Mouse (Mus musculus): ENCODE data around the gene Fdx1l. TPM values are rescaled to one million over a fixed set of nuclear protein-coding genes. Genes with fewer than 3 reads are reported as not detected.
A peak's percentile ranks its signal among the peaks of the same experiment; 100 is the strongest.

The Fdx1l gene
- polyA plus RNA-seq, 1 experiment from 2014 or later, result 69.5 TPM

MicroRNA genes within 50 kb of the gene (microRNA counts, 519-probe panel; counts per million panel counts)
- microRNA mmu-miR-1900, result 4,838 counts per million, percentile 84 among the panel's probes with 10 or more counts

Small RNAs within 50 kb of the gene (microRNA-seq; reads per million reads assigned to microRNA genes)
- gene Mir1900 (not detected), gene Mir7082 (2.9 reads per million, percentile 1 among the genes with 10 or more reads in this experiment)

Other genes starting within 250 kb of the Fdx1l start
- gene A230050P20Rik, start 205.0 kb downstream of the Fdx1l start, polyA plus RNA-seq (2016; fragmentation: Nextera tagmentation; extraction: Ambion mirVana), result 1.7 and 1.8 TPM in 2 replicates
- gene Angptl6, start 193.9 kb downstream of the Fdx1l start, polyA plus RNA-seq (2016; fragmentation: Nextera tagmentation; extraction: Ambion mirVana), result 2.4 and 2.9 TPM in 2 replicates
- 103 and 121 TPM in 2 replicates for gene Ppan, start 185.4 kb downstream of the Fdx1l start, polyA plus RNA-seq (2016; fragmentation: Nextera tagmentation; extraction: Ambion mirVana)
- gene Eif3g, start 175.0 kb downstream of the Fdx1l start, polyA plus RNA-seq (2016; fragmentation: Nextera tagmentation; extraction: Ambion mirVana), result 415 and 453 TPM in 2 replicates
- gene Dnmt1, start 113.7 kb downstream of the Fdx1l start, polyA plus RNA-seq (2016; fragmentation: Nextera tagmentation; extraction: Ambion mirVana), result 173 and 178 TPM in 2 replicates
- gene S1pr2, start 96.8 kb downstream of the Fdx1l start, polyA plus RNA-seq (2016; fragmentation: Nextera tagmentation; extraction: Ambion mirVana), result 47.6 and 53.7 TPM in 2 replicates
- 177 and 190 TPM in 2 replicates for gene Mrpl4, start 70.9 kb downstream of the Fdx1l start, polyA plus RNA-seq (2016; fragmentation: Nextera tagmentation; extraction: Ambion mirVana)
- 6.2 and 7.6 TPM in 2 replicates for gene Icam1, start 57.6 kb downstream of the Fdx1l start, polyA plus RNA-seq (2016; fragmentation: Nextera tagmentation; extraction: Ambion mirVana)
- gene Icam4, start 44.2 kb downstream of the Fdx1l start, polyA plus RNA-seq (2016; fragmentation: Nextera tagmentation; extraction: Ambion mirVana), result 5.1 and 5.4 TPM in 2 replicates
- gene Icam5, start 41.5 kb downstream of the Fdx1l start, polyA plus RNA-seq (2016; fragmentation: Nextera tagmentation; extraction: Ambion mirVana), result 0.05 TPM in 1 of 2 replicates, not detected in the other
- 0.61 and 2.5 TPM in 2 replicates for gene Zglp1, start 6.5 kb downstream of the Fdx1l start, polyA plus RNA-seq (2016; fragmentation: Nextera tagmentation; extraction: Ambion mirVana)
- 0.68 and 0.81 TPM in 2 replicates for gene Gm49373, start 518 bp downstream of the Fdx1l start, polyA plus RNA-seq (2016; fragmentation: Nextera tagmentation; extraction: Ambion mirVana)
- gene Gm38431, start 18.4 kb upstream of the Fdx1l start, polyA plus RNA-seq (2016; fragmentation: Nextera tagmentation; extraction: Ambion mirVana), result 5.4 TPM in 2 replicates
- 109 and 115 TPM in 2 replicates for gene Raver1, start 18.4 kb upstream of the Fdx1l start, polyA plus RNA-seq (2016; fragmentation: Nextera tagmentation; extraction: Ambion mirVana)
- 11.5 and 15.3 TPM in 2 replicates for gene Tyk2, start 57.6 kb upstream of the Fdx1l start, polyA plus RNA-seq (2016; fragmentation: Nextera tagmentation; extraction: Ambion mirVana)
- 434 and 487 TPM in 2 replicates for gene Cdc37, start 76.4 kb upstream of the Fdx1l start, polyA plus RNA-seq (2016; fragmentation: Nextera tagmentation; extraction: Ambion mirVana)
- 3.6 and 4.5 TPM in 2 replicates for gene Pde4a, start 92.1 kb upstream of the Fdx1l start, polyA plus RNA-seq (2016; fragmentation: Nextera tagmentation; extraction: Ambion mirVana)
- 50.4 and 61.7 TPM in 2 replicates for gene Keap1, start 165.7 kb upstream of the Fdx1l start, polyA plus RNA-seq (2016; fragmentation: Nextera tagmentation; extraction: Ambion mirVana)
- gene S1pr5, start 174.8 kb upstream of the Fdx1l start, polyA plus RNA-seq (2016; fragmentation: Nextera tagmentation; extraction: Ambion mirVana), result 0.15 and 0.33 TPM in 2 replicates
- 38.5 and 41.3 TPM in 2 replicates for gene Atg4d, start 191.7 kb upstream of the Fdx1l start, polyA plus RNA-seq (2016; fragmentation: Nextera tagmentation; extraction: Ambion mirVana)
- 18.9 and 19.1 TPM in 2 replicates for gene Kri1, start 214.4 kb upstream of the Fdx1l start, polyA plus RNA-seq (2016; fragmentation: Nextera tagmentation; extraction: Ambion mirVana)
- gene Cdkn2d, start 217.8 kb upstream of the Fdx1l start, polyA plus RNA-seq (2016; fragmentation: Nextera tagmentation; extraction: Ambion mirVana), result 32.7 and 38.0 TPM in 2 replicates
- 7.8 and 8.6 TPM in 2 replicates for gene Ap1m2, start 238.7 kb upstream of the Fdx1l start, polyA plus RNA-seq (2016; fragmentation: Nextera tagmentation; extraction: Ambion mirVana)
- gene Slc44a2, start 247.1 kb upstream of the Fdx1l start, polyA plus RNA-seq (2016; fragmentation: Nextera tagmentation; extraction: Ambion mirVana), result 68.5 and 81.1 TPM in 2 replicates

Measured in limb, embryonic 10.5 days (tissue).